Comparison of ENCODE assay signal across 8 mouse cellular contexts in genomic region chr17:78737096-78737495, GRCm38 (mm10). TPM values are rescaled to one million over a fixed set of nuclear protein-coding genes. Genes with fewer than 3 reads are reported as not detected.
DNase-seq lines count a peak whose midpoint lies in the region; ATAC-seq and TF ChIP-seq lines count a peak whose summit lies in the region.

Gene Strn, minus strand, starts transcription at chr17:78737196.

- peak; percentile 43 for DNase-seq in heart, adult 11 months
- DNase-seq in heart, adult 9 months (ENCODE audit: low spot score in 2 of 2): no peak
- DNase-seq in adrenal gland, postnatal 36 days: no peak
- DNase-seq in left cerebral cortex, postnatal 14 days (ENCODE audit: low spot score in 2 of 2): no peak
- no peak for DNase-seq in c-Kit-positive CD71-positive TER-119-positive erythroid progenitor cells, embryonic 14.5 days (ENCODE audit: low spot score)
- DNase-seq in urinary bladder, adult 18-20 months (ENCODE audit: low spot score in 2 of 2): no peak

- 39% methylated on average over 4 of the region's 4 CpGs for WGBS in heart, embryonic 11.5 days (ENCODE audit: insufficient replicate concordance)

- no peak for ATAC-seq in heart, embryonic 11.5 days (replicated peaks; ENCODE audit: insufficient number of reproducible peaks, low FRiP score, low TSS enrichment)

- H3K9ac ChIP-seq in heart, embryonic 11.5 days (ENCODE audit: low read depth, low read length): peak within 1 kb of the TSS; percentile 98

- intact Hi-C loops in left cerebral cortex, postnatal 14 days (cut with DNase I): loop anchor here (5.0 kb wide), 2 partner anchors 60 to 135 kb away; no protein-coding TSS in a partner anchor

- TF ChIP-seq POLR2A in myocyte (IDR thresholded peaks at IDR 0.05; ENCODE audit: insufficient read length, low read depth): no peak

- peak within 1 kb of the TSS; percentile 45 for H3ac ChIP-seq in myocyte (ENCODE audit: control insufficient read depth, insufficient read length)

- H3K4me3 ChIP-seq in heart, embryonic 11.5 days (ENCODE audit: low read depth, low read length): peak within 1 kb of the TSS; percentile 93
- peak within 1 kb of the TSS; percentile 63 for H3K4me3 ChIP-seq in myocyte

- no peaks in the 10 kb centered on the region for H3K36me3 ChIP-seq in heart, embryonic 11.5 days (ENCODE audit: control insufficient read depth, insufficient read depth, low read length)
- no peaks in the 10 kb centered on the region for H3K36me3 ChIP-seq in myocyte (ENCODE audit: control insufficient read depth, insufficient read depth)

- peak within 1 kb of the TSS; percentile 82 for H3K4me2 ChIP-seq in heart, embryonic 11.5 days
- H3K4me2 ChIP-seq in myocyte (ENCODE audit: low read depth): peak within 1 kb of the TSS; percentile 90

- H3K4me1 ChIP-seq in heart, embryonic 11.5 days (ENCODE audit: control insufficient read depth, insufficient read depth, low read length): peaks cover 22% of the 10 kb centered on the region

- no peaks in the 10 kb centered on the region for H3K9me3 ChIP-seq in heart, embryonic 11.5 days (replicated peaks; ENCODE audit: control insufficient read depth, low read length)

- H3K79me2 ChIP-seq in myocyte (ENCODE audit: control insufficient read depth, insufficient read depth): peaks cover 34% of the 10 kb centered on the region

- no peaks in the 10 kb centered on the region for H3K27me3 ChIP-seq in heart, embryonic 11.5 days (ENCODE audit: control insufficient read depth, insufficient read depth, low read length)
- no peaks in the 10 kb centered on the region for H3K27me3 ChIP-seq in myocyte (ENCODE audit: control insufficient read depth, insufficient read depth, insufficient read length)

- H3K27ac ChIP-seq in heart, embryonic 11.5 days (ENCODE audit: low read depth, low read length): peak within 1 kb of the TSS; percentile 96

TF ChIP-seq in myocyte, 11 proteins besides CTCF, POLR2A, EP300 and RAD21:
- TF ChIP-seq USF1 (IDR thresholded peaks at IDR 0.05; ENCODE audit: low read depth) (no peak), MYOD1 (IDR thresholded peaks at IDR 0.05; ENCODE audit: control insufficient read depth in 1 of 3, insufficient read length in 2 of 3, low read depth in 2 of 3) (no peak), TCF3 (IDR thresholded peaks at IDR 0.05; ENCODE audit: insufficient read length, low read depth) (no peak), TCF12 (IDR thresholded peaks at IDR 0.05; ENCODE audit: insufficient read depth, poor library complexity, severe bottlenecking) (no peak), MYOG (IDR thresholded peaks at IDR 0.05; ENCODE audit: control insufficient read depth in 1 of 3, insufficient read depth in 1 of 3, insufficient read length in 2 of 3, low read depth in 2 of 3) (no peak), E2F4 (IDR thresholded peaks at IDR 0.05; ENCODE audit: insufficient read depth) (no peak), POLR2AphosphoS2 (IDR thresholded peaks at IDR 0.05; ENCODE audit: insufficient read length, low read depth) (no peak), MAX (IDR thresholded peaks at IDR 0.05; ENCODE audit: low read depth) (no peak), REST (IDR thresholded peaks at IDR 0.05; ENCODE audit: insufficient read depth, insufficient read length) (no peak), CEBPB (IDR thresholded peaks at IDR 0.05; ENCODE audit: insufficient read depth, poor library complexity, severe bottlenecking) (no peak), SRF (IDR thresholded peaks at IDR 0.05; ENCODE audit: control insufficient read depth, insufficient read length, low read depth) (no peak)

RNA-seq across cellular contexts. Expression of gene Strn, which starts in this region (rescaled TPM):
- total RNA-seq in adrenal gland, postnatal 36 days (2021): 10 to 100 TPM; 21.7 to 25.9 TPM
- 12.5 and 14.2 TPM in 2 replicates for polyA plus RNA-seq in heart, embryonic 11.5 days (2014; fragmentation: Nextera tagmentation; extraction: Ambion mirVana)
- total RNA-seq in left cerebral cortex, postnatal 14 days (2021): 10 to 100 TPM; 70.4 to 75.8 TPM
- 4.0 TPM for polyA plus RNA-seq in myocyte (2012; fragmentation: generic; extraction: Trizol)
